Mouse (Mus musculus): ENCODE data around the gene Clock. TPM values are rescaled to one million over a fixed set of nuclear protein-coding genes. Genes with fewer than 3 reads are reported as not detected.

The Clock gene
- total and polyA plus RNA-seq, 2 experiments from 2014 or later = 11.6 to 25.1 TPM

DNA sequence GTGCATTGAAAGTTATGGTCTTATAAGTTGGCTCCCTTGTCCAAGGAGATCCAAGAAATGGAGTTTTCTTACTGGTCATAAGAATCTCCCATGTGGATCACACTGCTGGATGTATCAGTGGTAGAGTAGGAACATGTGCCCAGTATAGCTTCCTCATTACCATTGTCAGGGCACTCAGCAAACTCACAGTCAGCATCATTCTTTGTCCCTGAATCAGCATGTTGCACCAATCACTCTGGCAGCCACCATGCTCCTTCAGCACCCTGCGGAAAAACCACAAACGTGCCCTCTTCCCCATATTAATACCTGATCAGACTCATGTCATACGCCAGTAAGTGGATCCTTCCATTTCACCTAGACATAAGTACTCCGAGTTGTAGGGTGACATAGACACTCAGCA is 129.5 kb downstream of the Clock start:
- Histone ChIP-seq H3K4me1 (ENCODE audit: insufficient read depth, low read length) (no peaks in the 10 kb centered on the region), H3K9ac (replicated peaks; ENCODE audit: low read length, poor library complexity, severe bottlenecking) (no peak overlapping the region), H3K4me2 (ENCODE audit: low read depth, low read length, poor library complexity, severe bottlenecking) (no peak overlapping the region), H3K4me3 (ENCODE audit: low read depth, low read length) (no peak overlapping the region), H3K27me3 (ENCODE audit: insufficient read depth, low read length) (no peaks in the 10 kb centered on the region), H3K9me3 (ENCODE audit: low read length) (no peaks in the 10 kb centered on the region), H3K36me3 (ENCODE audit: insufficient read depth, low read length) (no peaks in the 10 kb centered on the region), H3K27ac (ENCODE audit: low read depth, low read length) (no peak overlapping the region)
- TF ChIP-seq CTCF (IDR thresholded peaks at IDR 0.05) = no peak
- DNase-seq (ENCODE audit: low spot score) = no peak
- WGBS = 88% methylated on average over 4 of the region's 4 CpGs
- no peak for ATAC-seq (ENCODE audit: low FRiP score)

DNA sequence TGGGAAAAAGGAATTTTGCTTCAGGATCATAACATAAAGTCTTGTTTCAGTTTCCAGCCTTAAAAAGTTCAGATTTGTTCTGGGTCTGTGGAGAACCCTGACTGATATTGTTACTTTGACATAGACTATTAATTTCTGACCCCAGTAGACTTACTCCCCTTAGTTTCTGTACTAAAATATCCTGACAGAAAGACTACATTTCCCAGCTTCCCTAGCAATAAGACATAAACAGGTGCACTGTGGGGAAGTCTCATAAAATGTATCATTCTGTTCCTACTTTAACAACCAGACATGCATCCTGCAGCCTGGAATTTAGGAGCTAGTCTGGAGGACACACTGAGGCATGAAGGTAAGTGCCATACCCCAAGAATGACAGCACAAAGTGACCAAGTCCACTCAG is 133.6 kb downstream of the Clock start:
- no peak for TF ChIP-seq CTCF (IDR thresholded peaks at IDR 0.05)
- Histone ChIP-seq H3K9me3 (ENCODE audit: low read length) (no peaks in the 10 kb centered on the region), H3K4me1 (ENCODE audit: insufficient read depth, low read length) (no peaks in the 10 kb centered on the region), H3K4me2 (ENCODE audit: low read depth, low read length, poor library complexity, severe bottlenecking) (no peak overlapping the region), H3K27me3 (ENCODE audit: insufficient read depth, low read length) (no peaks in the 10 kb centered on the region), H3K9ac (replicated peaks; ENCODE audit: low read length, poor library complexity, severe bottlenecking) (no peak overlapping the region), H3K4me3 (ENCODE audit: low read depth, low read length) (no peak overlapping the region), H3K36me3 (ENCODE audit: insufficient read depth, low read length) (no peaks in the 10 kb centered on the region), H3K27ac (ENCODE audit: low read depth, low read length) (no peak overlapping the region)
- ATAC-seq (ENCODE audit: low FRiP score) (no peak), DNase-seq (ENCODE audit: low spot score) (no peak)

DNA sequence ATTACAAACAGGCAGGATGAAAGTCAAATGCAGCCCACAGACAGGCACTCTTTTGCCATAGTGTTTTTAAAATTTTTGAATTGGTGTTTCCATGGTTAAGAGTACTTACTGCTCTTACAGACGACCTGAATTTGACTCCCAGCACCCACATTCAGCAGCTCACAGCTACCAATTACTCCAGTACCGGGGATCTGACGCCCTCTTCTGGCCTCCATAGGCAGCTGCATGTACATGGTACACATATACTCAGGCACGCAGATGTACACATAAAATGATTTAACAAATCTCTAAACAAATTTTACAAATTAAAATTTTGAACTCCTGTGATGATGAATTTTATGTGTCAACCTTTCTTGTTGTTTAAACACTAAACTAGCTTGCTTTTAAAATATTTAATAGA is 134.1 kb downstream of the Clock start:
- no peaks in the 10 kb centered on the region for H3K4me1 ChIP-seq (ENCODE audit: insufficient read depth, low read length)
- H3K27ac ChIP-seq (ENCODE audit: low read depth, low read length) = no peak overlapping the region
- WGBS = 88% methylated on average over 4 of the region's 4 CpGs
- H3K27me3 ChIP-seq (ENCODE audit: insufficient read depth, low read length) = no peaks in the 10 kb centered on the region
- no peak overlapping the region for H3K9ac ChIP-seq (replicated peaks; ENCODE audit: low read length, poor library complexity, severe bottlenecking)
- no peak for ATAC-seq (ENCODE audit: low FRiP score)
- no peaks in the 10 kb centered on the region for H3K36me3 ChIP-seq (ENCODE audit: insufficient read depth, low read length)
- H3K4me3 ChIP-seq (ENCODE audit: low read depth, low read length) = no peak overlapping the region
- H3K4me2 ChIP-seq (ENCODE audit: low read depth, low read length, poor library complexity, severe bottlenecking) = no peak overlapping the region
- H3K9me3 ChIP-seq (ENCODE audit: low read length) = no peaks in the 10 kb centered on the region
- no peak for TF ChIP-seq CTCF (IDR thresholded peaks at IDR 0.05)
- DNase-seq (ENCODE audit: low spot score) = no peak

DNA sequence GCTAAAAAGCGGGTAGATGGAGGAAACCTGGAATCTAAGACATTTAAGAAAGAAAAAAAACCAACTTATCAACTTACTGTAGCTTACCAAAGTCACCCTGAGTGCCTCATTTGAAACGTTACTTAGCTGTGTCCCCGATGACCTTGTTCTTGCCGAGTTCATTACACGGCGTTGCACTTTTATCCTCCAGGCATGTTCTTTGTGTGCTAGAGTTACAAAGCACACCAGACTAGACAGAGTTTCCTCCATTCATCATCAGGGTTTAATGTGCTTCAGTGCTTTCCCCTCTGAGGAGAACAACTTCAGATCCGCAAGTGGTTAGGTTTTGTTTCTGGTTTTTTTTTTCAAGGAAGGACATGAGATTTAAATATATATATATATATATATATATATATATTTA is 139.8 kb downstream of the Clock start:
- 76% methylated on average over 7 of the region's 7 CpGs for WGBS
- no peak for ATAC-seq (ENCODE audit: low FRiP score)
- DNase-seq (ENCODE audit: low spot score) = no peak
- Histone ChIP-seq H3K4me1 (ENCODE audit: insufficient read depth, low read length) (no peaks in the 10 kb centered on the region), H3K9ac (replicated peaks; ENCODE audit: low read length, poor library complexity, severe bottlenecking) (no peak overlapping the region), H3K9me3 (ENCODE audit: low read length) (no peaks in the 10 kb centered on the region), H3K27me3 (ENCODE audit: insufficient read depth, low read length) (no peaks in the 10 kb centered on the region), H3K27ac (ENCODE audit: low read depth, low read length) (no peak overlapping the region), H3K36me3 (ENCODE audit: insufficient read depth, low read length) (no peaks in the 10 kb centered on the region), H3K4me3 (ENCODE audit: low read depth, low read length) (no peak overlapping the region), H3K4me2 (ENCODE audit: low read depth, low read length, poor library complexity, severe bottlenecking) (no peak overlapping the region)
- TF ChIP-seq CTCF (IDR thresholded peaks at IDR 0.05) = no peak

DNA sequence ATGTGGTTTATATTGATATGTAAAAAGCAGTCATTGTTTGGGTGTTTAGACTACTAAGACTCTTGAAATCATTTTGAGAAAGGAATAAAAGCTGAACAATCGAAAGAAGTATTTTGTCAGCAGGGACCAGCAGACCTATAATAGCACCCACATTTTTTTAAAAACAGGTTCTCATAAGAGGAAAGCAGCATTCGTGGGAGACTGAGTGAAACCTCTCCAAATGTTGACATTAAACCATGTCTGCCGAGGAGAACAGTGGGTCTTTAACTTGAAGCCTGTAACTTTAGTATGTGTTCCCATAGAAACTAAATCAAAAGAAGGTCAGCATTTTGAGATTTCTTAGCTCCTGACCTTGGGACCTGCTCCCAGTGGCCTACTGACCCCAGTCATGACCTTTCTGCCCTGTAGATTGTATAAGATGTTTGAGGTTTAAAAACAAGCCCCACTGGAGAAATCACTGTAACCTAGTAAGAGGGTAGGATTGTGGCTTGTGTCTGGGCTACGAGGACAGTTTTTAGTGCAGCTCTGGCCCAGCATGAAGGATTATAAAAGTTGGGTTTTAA is 140.7 kb downstream of the Clock start:
- ATAC-seq (ENCODE audit: low FRiP score) (no peak), DNase-seq (ENCODE audit: low spot score) (no peak)
- Histone ChIP-seq H3K4me2 (ENCODE audit: low read depth, low read length, poor library complexity, severe bottlenecking) (no peak overlapping the region), H3K4me1 (ENCODE audit: insufficient read depth, low read length) (no peaks in the 10 kb centered on the region), H3K27me3 (ENCODE audit: insufficient read depth, low read length) (no peaks in the 10 kb centered on the region), H3K27ac (ENCODE audit: low read depth, low read length) (no peak overlapping the region), H3K9ac (replicated peaks; ENCODE audit: low read length, poor library complexity, severe bottlenecking) (no peak overlapping the region), H3K36me3 (ENCODE audit: insufficient read depth, low read length) (no peaks in the 10 kb centered on the region), H3K4me3 (ENCODE audit: low read depth, low read length) (no peak overlapping the region), H3K9me3 (ENCODE audit: low read length) (no peaks in the 10 kb centered on the region)
- no peak for TF ChIP-seq CTCF (IDR thresholded peaks at IDR 0.05)
- WGBS = 35% methylated on average over 4 of the region's 4 CpGs

DNA sequence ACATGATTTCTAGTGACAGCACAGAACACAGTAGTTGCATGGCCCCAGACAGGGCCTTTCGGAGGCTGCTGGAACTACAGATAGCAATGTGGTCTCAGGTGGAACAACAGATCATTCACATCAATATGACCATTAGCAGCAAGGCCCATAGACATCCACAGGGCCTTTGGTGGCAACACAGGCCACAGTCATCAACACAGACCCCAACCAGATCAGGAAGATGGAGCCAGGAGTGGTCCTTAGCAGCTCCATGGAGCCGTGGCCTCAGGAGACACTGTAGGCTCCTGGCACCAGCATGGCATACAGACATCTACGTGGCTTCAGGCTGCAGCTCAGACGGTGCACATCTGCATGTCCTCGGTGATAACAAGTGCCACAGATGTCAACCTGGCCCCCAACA is 141.7 kb downstream of the Clock start:
- ATAC-seq (ENCODE audit: low FRiP score) = no peak
- WGBS = 80% methylated on average over 5 of the region's 5 CpGs

More for the DNA sequence above, 141.7 kb downstream of the Clock start:
- Histone ChIP-seq H3K9me3 (ENCODE audit: low read length) (no peaks in the 10 kb centered on the region), H3K4me1 (ENCODE audit: insufficient read depth, low read length) (no peaks in the 10 kb centered on the region), H3K4me2 (ENCODE audit: low read depth, low read length, poor library complexity, severe bottlenecking) (no peak overlapping the region), H3K27ac (ENCODE audit: low read depth, low read length) (no peak overlapping the region), H3K4me3 (ENCODE audit: low read depth, low read length) (no peak overlapping the region), H3K36me3 (ENCODE audit: insufficient read depth, low read length) (no peaks in the 10 kb centered on the region), H3K27me3 (ENCODE audit: insufficient read depth, low read length) (no peaks in the 10 kb centered on the region), H3K9ac (replicated peaks; ENCODE audit: low read length, poor library complexity, severe bottlenecking) (no peak overlapping the region)
- DNase-seq (ENCODE audit: low spot score) = no peak
- no peak for TF ChIP-seq CTCF (IDR thresholded peaks at IDR 0.05)
